Mouse (Mus musculus) granulocyte monocyte progenitor cell, adult 5-6 weeks (primary cell): ENCODE measurements around the gene Atp13a5. TPM values are rescaled to one million over a fixed set of nuclear protein-coding genes. Genes with fewer than 3 reads are reported as not detected.

Source experiments
- ATAC-seq: replicated peaks from 2 replicates; pipeline ENCODE4 v1.8.0; 2016; ENCODE audit warnings: mild to moderate bottlenecking, moderate TSS enrichment, inconsistent platforms; ENCODE audit not compliant: poor library complexity, severe bottlenecking
- total RNA-seq, 2 experiments: library from RNA; stranded (forward) in 1 of 2; stranded (reverse) in 1 of 2; fragments of 200-712, 200-1000 nt in 1 of 2; fragments of >200 nt in 1 of 2; fragmentation: Nextera tagmentation in 1 of 2; gene quantifications; 2 replicates each; pipeline ENCODE4 v1.2.3; 2014 to 2017

Gene Atp13a5
- total RNA-seq, 2 experiments from 2014 or later = not detected

DNA sequence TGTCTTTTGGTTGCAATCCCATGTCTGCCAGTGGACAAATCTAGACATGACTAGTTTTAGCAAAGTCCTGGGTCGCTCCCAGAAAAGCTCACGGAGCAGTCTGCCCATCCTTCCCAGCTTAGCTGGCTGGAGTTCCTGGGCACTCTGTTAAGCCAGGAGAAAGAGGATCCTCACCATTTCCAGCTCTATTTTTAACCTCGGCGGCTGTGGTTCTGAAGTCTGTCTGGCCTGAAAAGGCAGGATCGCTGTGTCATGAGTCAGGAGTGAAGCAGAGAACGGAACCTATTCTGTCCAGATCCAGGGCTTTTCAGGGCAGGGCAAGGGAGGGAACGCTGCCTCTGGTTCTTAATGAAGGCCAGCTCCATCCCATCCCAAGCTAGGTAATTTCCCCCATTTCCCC is 169.7 kb downstream of the Atp13a5 start:
- ATAC-seq = no peak

DNA sequence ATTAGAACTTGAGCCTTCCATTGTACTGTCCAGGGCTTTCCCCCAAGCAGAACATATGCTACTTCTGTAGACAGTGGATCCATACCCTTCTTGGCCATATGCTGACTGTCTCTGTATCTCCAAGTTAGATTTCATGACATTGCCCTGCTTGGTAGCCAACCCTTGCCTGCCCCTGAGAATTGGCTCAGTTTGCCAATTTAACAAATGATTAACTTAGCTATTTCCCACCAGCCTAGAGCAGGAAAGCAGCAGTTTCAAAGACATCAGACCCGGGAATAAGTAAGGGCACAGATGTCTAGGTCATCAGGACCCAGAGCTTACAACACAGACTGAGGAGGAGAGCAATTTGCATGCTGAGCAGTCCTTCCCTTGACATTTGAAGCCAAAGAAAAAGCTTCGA is 173.0 kb downstream of the Atp13a5 start:
- ATAC-seq = no peak

DNA sequence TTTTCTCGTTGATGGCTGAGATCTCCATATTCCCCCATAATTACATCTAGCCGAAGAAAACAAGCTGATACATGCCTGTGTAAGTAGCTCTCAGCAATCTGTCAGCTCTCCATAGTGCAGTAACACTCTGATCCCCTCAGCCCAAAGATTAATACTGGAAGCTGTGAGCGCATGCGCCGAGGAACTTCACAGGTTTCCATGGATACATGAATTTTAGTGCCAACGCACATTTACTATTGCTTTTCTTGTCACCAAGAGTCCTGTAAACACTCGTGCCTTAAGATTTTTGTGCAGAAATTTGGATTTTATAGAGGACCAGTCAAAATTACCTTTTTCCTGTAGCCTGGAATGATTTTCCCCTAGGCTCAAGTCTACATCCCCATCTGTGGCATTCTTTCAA is 173.7 kb downstream of the Atp13a5 start:
- no peak for ATAC-seq

DNA sequence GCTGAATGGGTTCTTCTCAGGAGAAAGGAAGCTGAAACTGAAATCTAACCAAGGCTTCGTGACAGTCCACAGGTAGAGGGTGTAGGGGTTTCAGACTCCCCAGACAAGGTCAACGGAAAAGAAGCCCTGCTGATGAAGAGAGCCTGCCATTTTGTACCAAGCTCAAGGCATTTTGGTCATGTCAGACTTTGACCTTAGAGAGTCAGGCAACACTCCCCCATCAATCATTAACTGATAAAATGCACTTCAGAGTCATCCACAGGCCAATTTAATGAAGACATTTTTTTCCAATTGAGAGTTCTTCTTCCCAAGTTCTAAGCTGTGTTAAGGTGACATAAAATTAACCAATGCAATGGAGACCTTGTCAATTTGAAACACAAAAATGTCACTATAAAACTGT is 177.4 kb downstream of the Atp13a5 start:
- ATAC-seq = no peak

DNA sequence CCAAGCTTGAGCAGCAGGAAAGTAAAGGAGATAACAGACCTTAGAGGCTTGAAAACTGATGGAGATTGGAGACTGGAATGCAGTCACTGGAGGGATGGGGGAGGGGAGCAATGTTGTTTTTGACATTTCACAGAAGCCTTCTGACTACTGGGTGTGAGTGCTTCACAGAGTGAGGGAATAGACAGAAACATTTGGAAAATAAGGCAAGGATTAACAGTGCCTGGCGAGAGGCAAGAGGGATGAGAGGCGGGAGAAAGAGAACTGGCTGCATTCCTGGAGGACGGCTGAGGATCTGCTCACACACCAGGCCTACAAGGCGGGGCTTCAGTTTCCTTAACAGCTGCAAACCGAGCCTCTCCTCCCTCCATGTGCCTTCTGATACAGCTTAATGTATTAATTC is 180.1 kb downstream of the Atp13a5 start:
- no peak for ATAC-seq

DNA sequence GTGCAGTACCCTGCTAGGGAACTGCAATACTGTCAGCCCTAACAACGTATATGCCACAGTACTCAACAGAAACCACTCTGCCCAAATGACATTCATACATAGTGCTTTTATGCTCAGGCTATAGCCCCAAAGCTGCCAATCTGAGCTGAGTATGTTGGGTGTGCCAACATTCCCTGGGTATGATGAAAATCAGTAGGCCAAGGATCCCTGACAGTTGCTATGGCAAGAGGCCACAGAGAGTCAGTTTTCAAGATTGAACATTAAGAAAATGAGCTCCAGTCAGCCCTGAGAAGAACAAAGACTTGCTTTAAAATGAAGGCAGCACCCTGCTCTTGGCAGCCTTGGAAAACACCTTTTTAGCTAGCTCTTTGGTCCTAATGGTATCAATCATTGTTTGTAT is 183.4 kb downstream of the Atp13a5 start:
- ATAC-seq = no peak

DNA sequence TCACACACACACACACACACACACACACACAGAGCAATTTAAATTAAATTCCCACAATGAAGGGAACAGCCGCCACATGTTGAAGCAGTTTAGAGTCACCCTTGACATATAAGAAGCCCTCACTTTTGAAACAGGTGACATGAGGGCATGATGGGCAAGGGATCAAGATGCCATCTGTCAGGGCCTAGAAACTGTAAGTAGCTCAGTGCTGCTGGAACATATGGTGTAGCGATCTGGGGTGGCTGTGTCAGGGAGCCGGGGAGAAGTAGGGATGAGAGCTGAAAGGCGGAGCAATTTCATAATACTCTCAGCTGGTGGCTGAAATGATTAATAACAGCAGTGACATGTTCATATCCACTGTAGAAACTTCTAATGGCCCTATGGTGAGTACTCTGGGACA is 184.6 kb downstream of the Atp13a5 start:
- ATAC-seq = no peak

DNA sequence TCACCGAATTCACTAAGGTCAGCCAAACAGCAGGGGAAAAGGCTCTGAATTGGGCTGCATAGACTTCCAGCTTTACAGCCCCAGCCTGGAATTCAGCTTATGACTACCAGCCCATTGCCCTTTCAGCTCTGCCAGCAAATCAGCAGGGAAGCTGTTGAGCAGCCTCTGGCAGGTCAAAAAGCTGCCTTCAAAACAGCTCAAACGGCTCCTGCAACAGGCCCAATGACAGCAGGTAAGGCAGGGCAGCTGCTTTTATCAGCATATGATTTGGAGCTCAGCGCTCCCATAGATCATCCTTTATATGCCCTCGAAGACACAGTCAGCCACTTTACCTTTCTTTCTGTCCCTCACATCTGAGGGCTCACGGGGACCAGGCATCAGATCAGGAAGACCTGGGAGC is 185.6 kb downstream of the Atp13a5 start:
- ATAC-seq = no peak

Other genes with a start within 250 kb of the Atp13a5 start
- not detected in 2 replicates for gene Hrasls, start 169.0 kb downstream of the Atp13a5 start, total RNA-seq (2014; fragmentation: Nextera tagmentation)
- not detected in 2 replicates for gene Hrasls, start 169.0 kb downstream of the Atp13a5 start, total RNA-seq (2017)
- gene Atp13a4, start 166.1 kb upstream of the Atp13a5 start, total RNA-seq (2014; fragmentation: Nextera tagmentation) = not detected in 2 replicates
- not detected in 2 replicates for gene Atp13a4, start 166.1 kb upstream of the Atp13a5 start, total RNA-seq (2017)
- gene Opa1, start 200.6 kb upstream of the Atp13a5 start, total RNA-seq (2014; fragmentation: Nextera tagmentation) = 35.6 and 35.8 TPM in 2 replicates
- 75.5 and 83.8 TPM in 2 replicates for gene Opa1, start 200.6 kb upstream of the Atp13a5 start, total RNA-seq (2017)